Mouse (Mus musculus) c-Kit-positive CD71-positive TER-119-negative erythroid progenitor cells, embryonic 14.5 days (primary cell): ENCODE data around the gene Syne3.

ENCODE experiments used
- DNase-seq: peaks from one replicate; pipeline ENCODE4 v3.0.0-alpha.2; 2013; ENCODE audit warnings: low read depth

Gene Syne3

GRCm38 (mm10) chr12:105025947-105026586 lies 16.5 kb upstream of the Syne3 start:
- no peak for DNase-seq

GRCm38 (mm10) chr12:105025271-105025946 lies 15.8 kb upstream of the Syne3 start:
- peak; percentile 86 for DNase-seq

GRCm38 (mm10) chr12:105022776-105023175 lies 13.2 kb upstream of the Syne3 start:
- no peak for DNase-seq

GRCm38 (mm10) chr12:105022141-105022540 lies 12.5 kb upstream of the Syne3 start:
- no peak for DNase-seq

- DNase-seq, result no peak
Observed at GRCm38 (mm10) chr12:105021441-105022069, 11.9 kb upstream of the Syne3 start.

- DNase-seq, result no peak
Observed at GRCm38 (mm10) chr12:105019359-105020219, 10.0 kb upstream of the Syne3 start.

- DNase-seq, result no peak
Observed at GRCm38 (mm10) chr12:105016639-105017038, 7.0 kb upstream of the Syne3 start.

GRCm38 (mm10) chr12:105016199-105016598 lies 6.6 kb upstream of the Syne3 start:
- DNase-seq, result no peak

- no peak for DNase-seq
Observed at GRCm38 (mm10) chr12:105013065-105013464, 3.5 kb upstream of the Syne3 start.

- DNase-seq, result no peak
Observed at GRCm38 (mm10) chr12:105012314-105012713, 2.7 kb upstream of the Syne3 start.

- no peak for DNase-seq
Observed at GRCm38 (mm10) chr12:105011589-105011988, 2.0 kb upstream of the Syne3 start.

GRCm38 (mm10) chr12:105010213-105010790 lies 693 bp upstream of the Syne3 start:
- no peak for DNase-seq

- no peak for DNase-seq
Observed at GRCm38 (mm10) chr12:105008752-105009178, 844 bp downstream of the Syne3 start.

- DNase-seq, result no peak
Observed at GRCm38 (mm10) chr12:105008150-105008549, 1.5 kb downstream of the Syne3 start.

GRCm38 (mm10) chr12:105005715-105005972 lies 4.0 kb downstream of the Syne3 start:
- DNase-seq, result no peak

GRCm38 (mm10) chr12:105004956-105005714 lies 4.5 kb downstream of the Syne3 start:
- DNase-seq, result no peak

- DNase-seq, result no peak
Observed at GRCm38 (mm10) chr12:105003715-105004114, 5.9 kb downstream of the Syne3 start.

GRCm38 (mm10) chr12:105003158-105003557 lies 6.5 kb downstream of the Syne3 start:
- no peak for DNase-seq

- DNase-seq, result peak; percentile 31
Observed at GRCm38 (mm10) chr12:105002340-105003132, 7.1 kb downstream of the Syne3 start.

GRCm38 (mm10) chr12:105001317-105001716 lies 8.3 kb downstream of the Syne3 start:
- DNase-seq, result no peak
